Mouse (Mus musculus) G1E (cell line): ENCODE data around the gene Syt2.

ENCODE experiments used
- CTCF ChIP-seq: IDR thresholded peaks from 2 replicates; pipeline ENCODE4 v1.5.1; 2012; ENCODE audit warnings: low read depth, low read length, inconsistent platforms, mixed read lengths
- GATA1 ChIP-seq: IDR thresholded peaks from 2 replicates; pipeline ENCODE4 v1.6.1; 2012; ENCODE audit warnings: borderline replicate concordance, low read length, inconsistent platforms, mixed read lengths
- POLR2AphosphoS5 ChIP-seq: IDR thresholded peaks from 2 replicates; pipeline ENCODE4 v1.6.1; 2012; ENCODE audit warnings: low read depth, low read length, inconsistent platforms; ENCODE audit not compliant: insufficient replicate concordance
- TAL1 ChIP-seq: conservative IDR thresholded peaks from 2 replicates; pipeline ENCODE4 v1.6.1; 2012; ENCODE audit warnings: low read depth, low read length, inconsistent platforms, mixed read lengths

GRCm38 (mm10) chr1:134701191-134701590, 54.7 kb downstream of the Syt2 start:
- TF ChIP-seq POLR2AphosphoS5 = no peak
- no peak for TF ChIP-seq CTCF
- TF ChIP-seq TAL1 = no peak
- TF ChIP-seq GATA1 = no peak
